Mouse (Mus musculus) gastrocnemius, adult 18-20 months (tissue): ENCODE data around the gene Prkcd. TPM values are rescaled to one million over a fixed set of nuclear protein-coding genes. Genes with fewer than 3 reads are reported as not detected.

Experiments used
- DNase-seq: peaks from one replicate; pipeline ENCODE4 v3.0.0; 2021; ENCODE audit warnings: low spot score
- total RNA-seq, 2 experiments: library from RNA; stranded (reverse); gene quantifications; 2 replicates each; pipeline ENCODE4 v1.2.3; 2021

Prkcd gene
- total RNA-seq, 2 experiments from 2014 or later = 7.8 to 10.4 TPM

DNA sequence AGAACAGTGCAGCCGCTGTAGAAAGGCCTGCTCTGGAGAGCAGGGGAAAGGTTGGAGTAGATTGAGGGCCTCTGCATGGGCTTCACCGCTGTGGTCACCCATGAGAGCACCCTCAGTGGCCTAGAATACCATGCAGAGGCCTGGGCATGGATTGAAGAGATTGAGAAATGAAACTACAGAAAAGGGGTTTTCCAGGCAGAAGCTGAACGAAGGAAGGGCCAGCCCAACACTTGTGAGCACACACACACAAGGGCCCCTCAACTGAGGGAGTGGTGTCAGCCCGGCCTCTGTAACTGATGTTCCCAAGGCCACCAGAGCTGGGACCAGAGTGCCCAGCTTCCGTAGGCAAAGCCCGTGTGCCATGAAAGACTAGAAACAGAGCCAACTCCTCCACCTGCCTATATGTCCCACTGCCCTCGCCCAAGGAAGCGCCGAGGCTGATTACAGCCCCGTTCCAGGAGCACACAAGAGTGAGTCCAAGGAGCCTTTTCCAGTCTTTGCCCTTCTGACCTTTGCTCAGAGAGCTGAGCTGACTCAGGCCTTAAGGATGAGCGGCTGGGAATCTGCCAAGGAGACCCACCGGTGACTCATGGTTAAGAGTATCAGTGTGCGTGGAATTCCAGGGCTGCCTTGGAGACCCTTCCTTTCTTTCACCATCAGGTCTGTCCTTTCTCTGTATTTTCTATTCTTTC is 9.4 kb upstream of the Prkcd start:
- DNase-seq = no peak

DNA sequence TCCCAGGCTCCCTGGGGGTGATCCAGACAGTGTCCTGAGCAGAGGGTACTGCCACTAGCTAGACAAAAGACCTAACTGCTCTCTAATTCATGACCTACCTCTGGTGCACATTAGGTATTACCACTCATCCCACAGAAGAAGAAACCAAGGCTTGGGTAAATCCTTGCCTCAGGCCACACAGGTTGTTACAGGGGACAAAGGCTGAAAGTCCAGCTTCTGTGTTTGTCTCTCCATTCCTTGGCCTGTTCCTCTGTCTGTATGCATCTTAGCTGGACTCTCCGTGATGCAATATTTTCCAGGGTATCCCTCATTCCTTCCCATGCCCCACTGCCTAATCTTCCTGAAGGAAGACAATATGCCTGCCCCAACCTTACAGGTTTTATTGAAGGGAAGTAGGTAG is 8.4 kb upstream of the Prkcd start:
- no peak for DNase-seq

DNA sequence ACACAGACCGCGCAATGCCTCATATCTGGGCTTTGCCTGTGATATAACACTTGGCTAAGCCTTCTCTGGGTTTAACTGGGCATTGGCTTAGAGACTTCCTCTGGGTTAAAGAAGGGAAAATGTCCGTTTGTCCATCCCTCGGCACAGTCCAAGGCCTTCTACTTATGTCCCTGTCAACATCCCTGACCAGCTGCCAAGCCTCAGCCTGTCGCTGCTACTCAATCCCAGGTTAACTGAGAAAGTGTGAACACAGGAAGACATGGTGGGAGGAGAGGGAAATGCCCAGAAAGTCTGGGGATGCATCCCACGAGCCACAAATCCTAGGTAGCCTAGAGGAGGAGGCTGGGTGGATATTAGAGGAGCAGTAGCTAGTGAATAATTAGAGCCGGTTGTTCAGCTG is 7.7 kb upstream of the Prkcd start:
- DNase-seq = no peak

DNA sequence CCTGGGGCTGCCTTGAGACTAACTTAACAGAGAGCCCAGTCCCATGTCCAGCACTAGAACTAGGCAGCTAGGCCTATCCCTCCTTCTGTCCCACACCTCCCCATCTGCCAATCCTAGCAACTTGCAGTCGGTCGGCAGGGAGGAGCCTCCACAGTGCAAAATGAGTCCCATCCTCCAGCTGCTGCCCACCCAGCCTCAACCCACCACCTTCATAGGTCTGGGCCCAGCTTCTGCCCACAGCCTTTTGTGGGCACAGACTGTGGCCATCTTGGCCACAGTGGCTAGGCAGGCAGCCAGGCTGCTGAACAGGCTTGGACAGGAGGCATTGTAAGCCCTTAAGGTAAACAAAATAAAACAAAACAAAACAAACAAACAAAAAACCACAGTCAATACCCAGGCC is 5.8 kb upstream of the Prkcd start:
- DNase-seq = no peak

DNA sequence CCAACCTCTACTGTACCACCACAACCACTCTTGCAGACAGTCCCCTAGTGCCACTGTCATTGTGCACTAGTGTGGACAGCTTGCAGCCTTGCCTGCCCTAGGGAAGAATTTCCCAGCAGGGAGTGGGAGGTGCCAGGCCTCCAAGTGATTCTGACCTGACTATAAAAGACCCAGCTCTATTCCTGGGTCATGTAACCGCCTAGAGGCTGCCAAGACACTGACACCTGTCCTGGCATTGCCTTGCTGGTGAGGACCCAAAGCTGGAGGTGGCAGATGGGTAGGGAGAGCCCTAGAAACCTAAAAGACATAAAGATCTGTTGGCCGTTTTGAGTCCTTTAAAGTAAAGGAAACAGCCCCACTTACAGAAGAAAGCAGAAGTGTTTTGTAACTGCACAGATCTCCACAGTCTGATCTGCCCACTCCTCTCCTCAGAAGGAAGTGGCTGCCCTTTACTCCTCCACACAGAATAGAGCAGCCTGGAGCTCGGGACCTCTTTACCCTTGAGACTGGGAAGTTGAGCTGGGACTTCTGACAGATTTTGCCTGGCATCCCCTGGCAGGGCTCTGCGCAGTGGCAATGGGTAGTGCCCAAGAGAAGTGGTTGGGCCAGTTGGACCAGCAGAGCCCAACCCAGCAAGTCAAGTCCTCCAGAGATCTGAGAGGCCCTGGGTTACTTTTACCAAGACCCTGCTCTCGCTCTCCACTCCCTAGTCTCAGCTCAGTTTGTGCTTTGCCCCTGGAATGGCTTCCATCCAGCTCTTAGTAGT is 5.0 kb upstream of the Prkcd start:
- peak; percentile 67 for DNase-seq

DNA sequence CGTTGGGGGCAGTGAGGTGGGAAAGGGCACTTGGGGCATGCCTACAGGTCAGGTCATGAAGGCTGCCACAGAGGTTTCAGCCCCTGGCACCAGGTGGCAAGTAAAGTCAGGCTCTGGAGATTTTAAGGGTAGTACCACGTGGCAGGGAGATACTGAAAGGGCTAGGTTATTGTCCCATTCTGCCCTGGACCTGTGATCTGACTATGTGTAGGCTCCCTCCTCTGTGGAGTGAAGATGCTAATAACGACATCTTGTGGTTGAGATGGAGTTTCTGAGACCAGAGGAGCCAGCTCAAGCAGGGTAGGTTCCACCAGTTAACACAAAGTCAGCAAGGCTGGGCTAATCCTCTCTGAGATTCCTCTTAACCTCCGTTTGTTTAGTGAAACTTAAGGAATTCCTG is 3.8 kb upstream of the Prkcd start:
- DNase-seq = no peak

DNA sequence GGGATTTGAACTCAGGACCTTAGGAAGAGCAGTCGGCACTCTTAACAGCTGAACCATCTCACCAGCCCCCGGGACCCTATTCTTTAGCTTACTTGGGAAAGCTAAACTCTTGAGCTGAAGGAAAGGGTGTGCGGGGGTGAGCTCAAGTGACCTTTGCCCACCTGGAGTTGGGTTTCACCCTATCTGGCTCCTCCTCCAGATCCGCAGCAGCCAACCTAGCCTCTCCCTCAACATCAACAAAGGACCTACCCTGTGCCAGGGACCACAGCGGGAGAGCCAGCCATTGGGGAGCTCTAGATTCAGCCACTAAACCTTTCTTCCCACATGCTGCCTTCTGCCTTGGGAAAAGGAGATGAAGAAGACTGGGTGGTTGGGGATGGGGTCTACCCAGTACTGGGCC is 2.2 kb upstream of the Prkcd start:
- DNase-seq = no peak

DNA sequence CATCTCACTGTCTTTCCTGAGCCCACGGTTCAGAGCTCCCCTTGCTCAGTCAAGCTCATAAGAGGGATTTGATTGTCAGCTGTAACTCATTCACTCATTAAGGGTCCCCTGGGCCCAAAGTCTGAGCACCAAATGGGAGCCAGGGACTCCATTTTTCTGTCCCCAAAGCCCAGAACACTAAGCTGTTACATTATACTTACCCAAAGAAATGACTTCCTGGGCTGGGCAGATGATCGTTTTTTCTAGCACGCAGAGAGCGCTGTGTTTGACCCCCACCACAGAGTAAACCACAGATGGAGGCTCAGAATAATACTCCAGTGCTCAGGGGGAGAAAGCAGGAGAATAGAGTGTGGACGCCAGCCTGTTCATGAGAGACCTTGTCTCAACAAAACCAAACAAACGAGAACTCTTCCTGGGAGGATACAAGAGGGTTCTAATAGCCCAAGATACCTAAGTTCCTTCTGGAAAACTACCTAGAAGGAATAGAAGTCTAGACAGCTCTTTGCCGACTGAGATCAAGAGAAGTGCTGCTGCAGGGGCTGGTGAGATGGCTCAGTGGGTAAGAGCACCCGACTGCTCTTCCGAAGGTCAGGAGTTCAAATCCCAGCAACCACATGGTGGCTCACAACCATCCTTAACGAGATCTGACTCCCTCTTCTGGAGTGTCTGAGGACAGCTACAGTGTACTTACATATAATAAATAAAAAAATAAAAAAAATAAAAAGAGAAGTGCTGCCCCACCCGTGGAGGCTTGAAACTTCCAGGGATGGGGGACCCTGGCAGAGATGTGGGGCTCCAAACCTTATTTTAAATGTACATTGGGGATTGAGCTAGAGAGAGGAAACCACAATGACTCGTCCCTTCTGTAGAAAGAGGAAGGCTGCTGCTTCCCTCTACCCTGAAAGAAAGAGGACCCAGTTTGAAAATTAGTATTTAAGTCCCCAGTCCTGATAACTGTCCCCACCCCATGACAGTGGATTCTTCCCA is 1.0 kb upstream of the Prkcd start:
- no peak for DNase-seq

DNA sequence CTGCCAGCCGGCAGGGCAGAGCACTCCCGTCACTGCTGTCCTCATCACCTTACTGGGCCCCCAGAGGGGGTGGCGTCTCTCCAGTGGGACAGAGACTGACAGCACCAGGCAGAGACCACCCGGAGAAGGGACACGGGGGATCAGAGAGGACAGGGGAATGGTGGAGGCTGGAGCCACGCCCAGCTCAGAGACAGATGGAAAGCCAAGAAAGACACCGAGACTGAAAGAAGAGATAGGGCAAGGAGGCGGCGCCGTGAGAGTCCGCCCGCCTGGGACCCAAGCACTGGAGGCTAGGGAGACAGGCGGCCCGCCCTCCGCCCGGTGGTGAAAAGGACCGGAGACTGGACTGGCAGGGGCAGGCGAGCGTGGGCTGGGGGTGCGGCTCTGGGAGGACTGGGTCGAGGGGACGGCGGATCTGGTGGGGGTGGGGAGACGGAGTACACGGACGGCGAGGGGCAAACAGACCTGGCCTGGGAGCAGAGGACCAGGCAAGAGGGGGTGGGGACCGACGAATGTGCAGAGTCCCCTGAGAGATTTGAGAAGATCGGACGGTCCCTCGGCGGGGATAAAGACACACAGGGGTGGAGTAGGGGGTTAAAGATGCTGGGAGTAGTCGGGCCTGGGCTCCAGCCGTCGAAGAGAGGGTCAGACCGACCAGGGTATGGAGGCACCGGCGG is 741 bp downstream of the Prkcd start:
- DNase-seq = peak; percentile 65

DNA sequence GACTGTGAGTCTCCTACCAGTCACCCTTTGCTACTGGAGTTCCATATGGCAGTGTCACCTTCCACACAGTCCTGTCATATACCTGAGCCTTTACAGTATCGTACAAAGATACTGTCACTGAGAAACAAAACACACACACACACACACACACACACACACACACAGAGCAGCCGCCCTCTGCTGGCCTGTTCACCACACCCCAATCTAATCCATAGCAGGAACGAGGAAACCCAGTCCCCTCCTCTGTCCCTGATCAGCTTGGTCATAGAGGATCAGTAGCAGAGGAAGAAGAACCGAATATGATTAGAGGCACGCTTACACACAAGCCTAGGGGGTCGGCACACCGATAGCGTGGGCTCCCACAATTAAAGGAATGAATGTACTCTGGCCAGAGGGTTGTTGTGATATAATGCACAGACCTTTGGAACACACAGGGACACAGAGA is 1.7 kb downstream of the Prkcd start:
- DNase-seq = no peak

DNA sequence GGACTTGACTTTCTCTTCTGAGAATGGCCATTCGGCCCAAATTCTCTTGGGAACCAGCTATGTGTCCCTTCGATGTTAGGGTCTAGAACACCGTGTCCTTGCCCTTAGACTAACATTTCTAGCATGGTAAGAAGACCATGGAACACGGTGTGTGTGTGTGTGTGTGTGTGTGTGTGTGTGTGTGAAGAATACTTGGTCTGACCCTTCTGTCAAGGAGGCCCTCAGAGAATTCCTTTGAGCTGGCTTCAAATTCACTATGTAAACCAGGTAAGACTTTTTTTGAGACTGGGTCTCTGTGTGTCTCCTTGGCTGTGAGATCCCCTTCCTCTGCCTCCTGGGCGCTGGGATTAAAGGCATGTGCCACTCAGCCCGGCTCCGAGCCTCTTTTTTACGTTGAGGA is 3.5 kb downstream of the Prkcd start:
- no peak for DNase-seq

DNA sequence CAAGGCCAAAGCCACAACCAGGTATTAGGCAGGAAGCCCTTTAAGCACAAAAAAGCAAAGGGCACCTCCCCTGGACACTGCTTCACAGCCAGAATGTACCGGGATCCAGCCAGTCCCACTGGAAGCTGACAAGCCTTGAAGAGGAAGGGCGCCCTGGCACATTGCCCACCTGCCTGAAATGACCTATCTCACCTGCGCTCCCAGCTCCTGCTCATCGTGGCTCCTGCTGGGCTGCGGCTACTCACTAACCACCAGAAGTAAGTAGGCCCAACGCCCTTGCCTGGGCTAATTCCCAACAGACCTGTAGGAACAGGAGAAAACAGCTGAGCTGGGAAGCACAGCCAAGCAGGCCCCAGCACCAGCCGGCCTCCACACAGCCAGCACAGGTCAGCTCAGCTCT is 3.9 kb downstream of the Prkcd start:
- DNase-seq = no peak

DNA sequence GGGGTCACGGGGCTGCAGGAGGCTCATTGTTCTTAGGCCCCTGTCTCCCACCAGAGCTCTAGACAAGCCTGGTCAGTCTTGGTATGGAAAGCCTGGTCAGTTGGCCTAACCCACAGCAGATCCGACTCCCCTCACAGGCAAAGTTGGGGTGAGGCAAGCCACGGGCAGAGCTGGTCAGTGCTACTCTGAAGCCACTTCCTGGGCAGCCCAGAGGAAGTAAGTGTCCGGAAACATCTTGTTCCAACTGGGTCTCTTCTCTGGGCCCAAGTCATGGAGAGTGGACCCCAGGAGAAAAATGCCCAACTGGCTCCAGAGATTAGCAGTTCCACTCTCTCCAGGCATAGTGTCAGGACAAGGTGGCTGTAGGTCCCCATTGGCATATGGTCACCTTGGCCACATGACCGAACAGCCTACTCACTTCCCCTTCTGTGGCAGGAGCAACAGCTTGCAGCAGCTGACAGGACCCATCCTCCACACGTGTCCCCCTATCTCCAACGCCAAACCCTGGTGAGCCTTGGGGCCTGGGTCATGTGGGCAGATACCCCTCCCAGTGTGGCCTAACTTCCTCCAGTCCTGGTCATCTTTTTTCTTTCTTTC is 5.9 kb downstream of the Prkcd start:
- no peak for DNase-seq

DNA sequence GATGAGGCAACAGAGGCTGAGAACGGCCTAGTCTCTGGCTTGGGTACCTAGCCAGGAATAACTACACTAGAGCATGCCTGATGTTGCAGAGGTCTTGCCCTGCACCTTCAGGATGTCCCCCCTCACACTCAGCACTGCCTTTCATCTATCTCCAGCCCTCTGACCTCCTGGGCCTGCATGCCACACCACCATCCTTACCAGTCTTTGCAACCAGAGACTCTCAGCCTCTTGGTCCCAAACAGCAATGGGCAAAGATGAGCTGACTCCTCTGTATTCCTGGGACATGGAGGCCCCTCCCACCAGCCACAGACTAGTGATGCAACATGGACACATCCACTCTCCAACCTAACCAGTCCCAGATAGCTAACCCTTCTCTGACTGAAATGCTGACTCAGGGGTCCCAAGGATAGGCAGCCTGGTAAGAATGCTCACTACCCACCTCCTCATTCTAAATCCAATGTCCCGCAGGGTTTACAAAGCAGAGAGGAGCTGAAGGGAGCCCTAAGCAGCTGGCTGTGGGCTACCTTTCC is 7.2 kb downstream of the Prkcd start:
- DNase-seq = no peak

DNA sequence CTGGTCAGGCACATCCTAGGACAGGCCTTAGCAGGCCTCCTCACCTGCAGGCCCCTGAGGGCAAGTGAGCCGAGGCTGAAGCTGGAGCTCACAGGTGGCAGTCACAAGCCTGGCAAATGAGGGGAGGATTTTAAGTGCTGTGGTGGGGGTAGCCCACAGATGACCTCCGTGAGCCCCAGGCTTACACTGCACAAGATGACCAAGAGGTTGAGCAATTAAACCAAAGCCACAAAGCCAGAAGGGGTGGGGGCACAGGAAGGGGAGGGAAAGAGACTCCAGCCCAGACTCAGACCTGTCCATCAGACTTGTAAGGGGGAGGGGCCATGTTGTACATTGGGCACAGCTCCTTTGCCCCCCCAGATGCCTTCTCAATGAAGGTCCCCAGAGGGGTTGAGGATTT is 9.3 kb downstream of the Prkcd start:
- DNase-seq = no peak

DNA sequence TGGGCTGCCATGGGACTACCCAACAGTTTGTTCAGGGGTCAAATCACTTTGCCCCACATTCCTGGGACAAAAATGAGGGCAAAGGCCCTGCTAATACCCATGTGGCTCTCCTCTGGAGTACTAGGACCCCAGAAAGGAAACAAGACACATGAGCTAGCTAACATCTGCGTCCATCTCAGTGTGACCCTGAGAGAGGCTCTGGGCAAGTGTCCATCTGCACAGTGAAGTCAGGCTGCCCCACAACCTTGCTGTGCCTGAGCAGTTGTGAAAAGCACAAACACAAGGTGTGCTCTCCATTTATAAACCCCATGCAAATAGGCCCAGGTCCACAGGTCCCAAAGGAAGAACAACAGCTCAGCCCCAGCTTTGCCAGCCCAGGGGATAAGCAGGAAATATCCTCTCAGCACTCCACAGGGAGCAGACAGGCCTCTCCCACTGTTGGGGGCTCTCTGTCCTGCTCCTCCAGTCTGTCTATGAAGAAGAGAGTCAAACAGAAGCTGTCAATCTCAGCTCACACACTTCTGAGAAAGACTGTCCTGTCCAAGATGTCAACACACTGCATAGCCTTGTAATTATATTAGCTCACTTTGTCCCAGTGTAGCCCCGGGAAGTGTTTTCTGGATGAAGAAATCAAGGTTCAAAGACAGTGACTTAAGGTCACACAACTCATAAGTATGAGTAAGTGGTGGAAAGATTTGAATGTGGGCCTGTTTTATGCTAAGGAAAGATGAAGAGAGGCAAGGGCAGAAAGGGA is 12.9 kb downstream of the Prkcd start:
- no peak for DNase-seq

DNA sequence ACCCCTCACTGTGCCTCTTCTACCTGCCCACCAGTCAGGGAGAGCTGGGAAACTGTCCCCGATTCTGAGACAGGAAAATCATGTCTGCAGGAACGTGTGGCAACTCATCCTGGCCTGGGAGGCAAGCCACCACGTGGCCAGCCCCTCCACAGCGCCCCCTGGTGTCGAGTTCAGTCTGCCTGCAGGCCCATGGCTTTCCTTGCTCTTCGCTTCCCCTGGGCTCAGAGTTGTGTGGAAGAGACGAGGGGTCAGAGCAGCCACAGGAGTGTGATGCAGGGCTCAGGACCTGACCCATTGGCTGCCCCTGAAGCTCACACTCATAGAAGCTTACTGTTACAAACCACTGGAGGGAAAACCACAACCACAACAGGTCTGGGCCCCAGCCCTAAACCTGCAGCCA is 13.5 kb downstream of the Prkcd start:
- peak; percentile 85 for DNase-seq

DNA sequence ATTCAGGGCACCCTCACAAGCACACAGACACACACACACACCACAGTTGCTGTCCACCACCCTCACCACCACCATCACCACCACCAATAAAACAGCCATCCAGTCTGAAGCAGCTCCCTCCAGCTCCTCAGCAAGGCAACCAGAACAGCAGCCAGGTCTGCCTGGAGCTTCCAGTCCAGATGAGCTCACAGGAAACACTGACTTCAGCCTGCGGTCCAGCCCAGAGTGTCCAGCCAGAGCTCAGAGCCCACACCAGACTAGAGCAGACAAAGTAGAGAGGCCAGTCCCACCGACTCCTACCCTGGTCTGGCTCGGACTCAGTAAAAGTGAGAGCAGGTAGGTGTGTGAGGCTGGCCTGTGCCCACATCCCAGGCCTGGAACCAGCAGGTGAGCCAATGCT is 15.1 kb downstream of the Prkcd start:
- no peak for DNase-seq

DNA sequence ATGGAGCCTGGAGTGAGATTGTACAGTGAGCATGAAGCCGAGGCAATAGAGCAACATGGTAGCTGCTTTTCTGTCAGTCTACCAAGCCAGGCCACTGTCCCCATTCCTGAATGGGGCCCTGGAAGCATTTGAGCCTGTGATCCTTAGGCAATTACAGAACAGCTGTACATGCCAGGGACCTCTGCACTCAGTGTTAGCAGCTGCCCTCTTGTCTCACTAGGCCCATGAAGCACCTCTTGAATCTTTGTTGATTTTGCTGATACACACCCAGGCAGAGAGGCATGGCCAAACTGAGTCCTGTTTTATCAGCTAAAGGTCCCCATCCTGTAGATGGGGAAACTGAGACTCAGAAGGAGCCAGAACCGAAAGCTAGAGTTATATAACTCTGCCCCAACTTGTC is 15.7 kb downstream of the Prkcd start:
- no peak for DNase-seq

DNA sequence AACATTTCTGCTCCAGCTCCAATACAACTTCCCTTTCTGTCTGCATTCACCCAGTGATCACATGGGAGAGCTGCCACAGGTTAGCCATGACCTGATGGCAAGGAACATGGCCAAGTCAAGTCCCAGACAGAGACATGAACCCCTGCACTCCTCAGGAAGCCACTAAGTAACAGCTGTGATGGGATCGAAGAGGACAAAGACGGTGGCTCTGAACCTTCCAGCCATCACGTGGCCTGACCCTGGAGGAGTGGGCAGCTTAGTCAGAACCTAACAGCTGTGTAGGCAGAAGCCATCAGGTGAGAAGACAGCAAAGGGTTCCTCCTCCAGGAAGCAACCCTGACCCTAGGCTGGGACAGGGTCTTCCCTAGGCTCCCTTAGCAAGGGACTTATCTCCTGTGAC is 16.5 kb downstream of the Prkcd start:
- DNase-seq = no peak
